Mouse (Mus musculus) ovary, adult 18-20 months (tissue): ENCODE measurements around the gene Gm13420.
"Not testable (repeated sequence)": the region's sequence is repeated elsewhere in the genome, so short reads cannot be mapped to it uniquely, and the experiment has no call there.

Source experiments
- DNase-seq: peaks from one replicate; pipeline ENCODE4 v3.0.0; 2022; ENCODE audit warnings: low spot score, mixed read lengths

Gene Gm13420

GRCm38 (mm10) chr2:29737209-29737925, 14.1 kb downstream of the Gm13420 start:
- DNase-seq, result no peak

GRCm38 (mm10) chr2:29735708-29736107, 15.8 kb downstream of the Gm13420 start:
- DNase-seq, result no peak

- DNase-seq, result no peak
Measured at GRCm38 (mm10) chr2:29733348-29733747, 18.1 kb downstream of the Gm13420 start.

- no peak for DNase-seq
Measured at GRCm38 (mm10) chr2:29732559-29732958, 18.9 kb downstream of the Gm13420 start.

- DNase-seq, result peak; percentile 21
Measured at GRCm38 (mm10) chr2:29731545-29731944, 19.9 kb downstream of the Gm13420 start.

GRCm38 (mm10) chr2:29729500-29729899, 22.0 kb downstream of the Gm13420 start:
- DNase-seq, result no peak

GRCm38 (mm10) chr2:29724664-29725365, 26.7 kb downstream of the Gm13420 start:
- DNase-seq, result no peak

GRCm38 (mm10) chr2:29723132-29723531, 28.4 kb downstream of the Gm13420 start:
- no peak for DNase-seq

GRCm38 (mm10) chr2:29718581-29718980, 32.9 kb downstream of the Gm13420 start:
- no peak for DNase-seq

- peak; percentile 38 for DNase-seq
Measured at GRCm38 (mm10) chr2:29716691-29717090, 34.8 kb downstream of the Gm13420 start.

GRCm38 (mm10) chr2:29716143-29716542, 35.3 kb downstream of the Gm13420 start:
- no peak for DNase-seq

GRCm38 (mm10) chr2:29714127-29714526, 37.4 kb downstream of the Gm13420 start:
- no peak for DNase-seq

- DNase-seq, result no peak
Measured at GRCm38 (mm10) chr2:29713501-29713900, 38.0 kb downstream of the Gm13420 start.

GRCm38 (mm10) chr2:29711877-29712276, 39.6 kb downstream of the Gm13420 start:
- DNase-seq, result no peak

GRCm38 (mm10) chr2:29711038-29711437, 40.4 kb downstream of the Gm13420 start:
- no peak for DNase-seq

- DNase-seq, result not testable (repeated sequence)
Measured at GRCm38 (mm10) chr2:29708209-29708608, 43.3 kb downstream of the Gm13420 start.

GRCm38 (mm10) chr2:29707731-29708130, 43.8 kb downstream of the Gm13420 start:
- no peak for DNase-seq

GRCm38 (mm10) chr2:29706726-29707620, 44.5 kb downstream of the Gm13420 start:
- no peak for DNase-seq

GRCm38 (mm10) chr2:29705493-29705892, 46.0 kb downstream of the Gm13420 start:
- DNase-seq, result no peak

- no peak for DNase-seq
Measured at GRCm38 (mm10) chr2:29703104-29704081, 48.1 kb downstream of the Gm13420 start.

GRCm38 (mm10) chr2:29702189-29702588, 49.3 kb downstream of the Gm13420 start:
- DNase-seq, result no peak
